Mouse (Mus musculus) urinary bladder, postnatal 4 days (tissue): ENCODE measurements at regions not wholly inside any gene's neighbourhood (a gene's known extent, or its start where the extent isn't known, plus 50 kb on each side); places are given as distances from the start of the nearest gene placed in this dataset.

Experiments used
- DNase-seq, 2 experiments: peaks; one replicate each; pipeline ENCODE4 v3.0.0; 2021 to 2022; ENCODE audit warnings: low spot score in 2 of 2

GRCm38 (mm10) chr6:112119180-112119579 lies 154.4 kb upstream of the Lmcd1 start:
- no peak for DNase-seq

GRCm38 (mm10) chr6:112133522-112133921 lies 140.0 kb upstream of the Lmcd1 start:
- DNase-seq: peak in 1 of 2 experiments; percentile 60

DNA sequence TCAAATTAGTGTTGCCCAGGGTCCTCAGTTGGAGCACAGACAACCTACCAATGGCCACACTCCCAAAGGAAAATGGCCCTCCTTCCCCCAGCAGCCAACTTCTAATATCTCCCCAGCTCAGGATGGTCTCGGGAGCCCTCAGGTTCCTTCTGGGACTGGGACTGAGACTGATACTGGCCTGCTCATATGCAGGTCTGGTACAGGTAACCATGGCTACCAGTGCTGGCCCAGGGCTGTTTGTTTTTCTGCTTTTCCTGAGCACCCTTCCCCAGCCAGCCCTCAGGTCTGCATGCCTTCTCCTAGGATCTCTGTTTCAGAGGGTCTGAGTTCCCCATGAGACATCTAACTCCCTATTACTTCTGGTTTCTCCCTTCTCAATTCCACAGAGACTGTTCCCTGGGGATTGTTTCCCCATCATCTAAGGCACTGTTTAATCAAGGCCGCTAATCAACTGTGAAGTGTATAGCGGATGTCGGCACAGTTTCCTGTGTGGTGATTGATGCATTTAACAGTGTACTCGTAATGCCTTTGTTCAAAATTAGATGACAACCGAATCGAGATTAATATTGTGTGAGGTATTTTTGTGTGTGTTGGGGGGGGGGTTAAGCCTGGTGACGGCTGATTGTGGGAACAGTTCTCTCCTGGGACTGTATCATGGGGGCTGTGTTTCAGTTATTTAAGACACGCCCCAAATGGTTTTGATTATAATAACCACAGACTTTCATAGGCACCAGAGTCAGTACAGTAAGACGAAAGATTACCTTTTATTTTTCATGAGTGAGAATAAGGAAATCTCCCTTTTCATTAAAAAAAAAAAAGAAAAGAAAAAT lies 120.8 kb upstream of the Lmcd1 start:
- DNase-seq: no peak

DNA sequence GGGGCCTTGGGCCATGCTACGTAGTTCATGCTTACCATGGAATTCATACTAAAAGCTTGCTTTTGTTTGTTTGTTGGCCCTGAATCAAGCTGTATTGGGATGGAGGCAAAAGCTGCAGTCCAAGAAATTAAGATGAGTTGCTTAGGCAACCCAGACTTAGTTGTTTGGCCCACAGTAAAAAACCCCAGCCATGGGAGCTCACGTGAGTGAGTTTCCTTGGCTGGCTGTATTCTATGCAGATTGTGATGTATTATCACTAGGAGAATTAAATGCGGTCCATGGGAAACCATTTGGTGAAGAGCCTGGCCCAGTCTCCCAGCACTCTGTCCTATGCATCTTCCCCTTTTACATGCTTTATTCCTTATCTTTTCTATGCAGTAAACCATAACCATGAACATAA lies 106.1 kb upstream of the Lmcd1 start:
- no peak for DNase-seq

GRCm38 (mm10) chr6:112176344-112176743 lies 97.2 kb upstream of the Lmcd1 start:
- DNase-seq: no peak

- DNase-seq: no peak
Measured at GRCm38 (mm10) chr6:112187636-112188035, 85.9 kb upstream of the Lmcd1 start.

- DNase-seq: peak in 1 of 2 experiments; percentile 69
Measured at GRCm38 (mm10) chr6:112191032-112191431, 82.5 kb upstream of the Lmcd1 start.

DNA sequence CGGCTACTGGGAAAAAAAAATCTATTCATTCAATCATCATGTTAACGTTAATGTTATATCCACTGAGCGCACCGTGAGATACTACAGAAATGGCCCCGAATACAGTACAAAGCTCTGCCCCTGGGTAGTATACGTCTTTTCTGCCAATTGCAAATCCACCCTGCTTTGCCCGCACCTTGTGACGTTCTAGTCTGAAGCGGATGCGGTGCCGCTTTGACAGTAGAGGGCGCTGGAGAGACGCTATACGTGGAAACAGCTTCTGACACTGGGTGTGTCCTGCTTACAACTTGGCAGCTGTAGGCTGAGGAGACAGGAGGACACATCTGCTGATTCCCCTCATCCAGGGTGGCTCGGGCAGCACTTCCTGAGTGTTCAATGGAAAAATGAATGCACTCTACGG lies 76.1 kb upstream of the Lmcd1 start:
- peak; percentile 55 to 82 for DNase-seq

DNA sequence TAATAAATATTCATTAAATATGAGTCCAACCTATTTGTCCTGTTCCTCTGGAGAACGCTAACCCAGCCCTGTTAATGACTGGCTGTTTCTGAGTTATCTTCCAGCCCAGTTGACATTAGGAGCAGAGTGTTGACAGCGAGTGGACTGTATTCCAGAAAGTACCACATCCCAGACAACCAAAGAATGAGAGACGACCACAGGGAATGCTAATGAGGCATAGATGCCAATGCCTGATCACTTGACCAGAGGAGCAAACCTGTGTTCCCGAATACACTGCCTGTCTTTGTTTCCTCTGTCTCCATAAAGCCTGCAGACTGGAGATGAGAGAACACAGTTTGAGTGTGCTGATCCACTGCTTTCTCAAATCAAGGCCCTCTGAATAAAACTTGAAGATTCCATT lies 74.3 kb upstream of the Lmcd1 start:
- DNase-seq: no peak

GRCm38 (mm10) chr6:112202120-112202519 lies 71.4 kb upstream of the Lmcd1 start:
- peak in 1 of 2 experiments; percentile 12 for DNase-seq

- DNase-seq: no peak
Measured at GRCm38 (mm10) chr6:112203321-112203720, 70.2 kb upstream of the Lmcd1 start.

DNA sequence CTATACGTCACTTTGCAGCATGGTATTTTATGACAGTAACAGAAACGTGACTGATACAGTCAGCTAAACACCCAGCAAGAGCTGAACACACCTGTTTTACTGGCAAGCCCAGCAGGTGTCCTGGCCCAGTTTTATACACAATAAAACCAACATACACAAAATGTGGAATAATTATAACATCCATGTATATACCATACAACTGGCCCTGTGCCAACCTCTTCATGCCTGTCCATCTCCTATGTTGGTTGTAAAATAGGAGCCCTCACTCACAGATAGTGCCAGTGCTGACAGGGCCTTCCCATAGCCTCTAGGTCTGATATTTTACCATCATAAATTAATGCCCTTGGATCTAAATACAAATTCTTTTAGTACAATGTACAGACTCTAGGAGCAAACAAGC lies 68.6 kb upstream of the Lmcd1 start:
- DNase-seq: peak; percentile 10 to 56

DNA sequence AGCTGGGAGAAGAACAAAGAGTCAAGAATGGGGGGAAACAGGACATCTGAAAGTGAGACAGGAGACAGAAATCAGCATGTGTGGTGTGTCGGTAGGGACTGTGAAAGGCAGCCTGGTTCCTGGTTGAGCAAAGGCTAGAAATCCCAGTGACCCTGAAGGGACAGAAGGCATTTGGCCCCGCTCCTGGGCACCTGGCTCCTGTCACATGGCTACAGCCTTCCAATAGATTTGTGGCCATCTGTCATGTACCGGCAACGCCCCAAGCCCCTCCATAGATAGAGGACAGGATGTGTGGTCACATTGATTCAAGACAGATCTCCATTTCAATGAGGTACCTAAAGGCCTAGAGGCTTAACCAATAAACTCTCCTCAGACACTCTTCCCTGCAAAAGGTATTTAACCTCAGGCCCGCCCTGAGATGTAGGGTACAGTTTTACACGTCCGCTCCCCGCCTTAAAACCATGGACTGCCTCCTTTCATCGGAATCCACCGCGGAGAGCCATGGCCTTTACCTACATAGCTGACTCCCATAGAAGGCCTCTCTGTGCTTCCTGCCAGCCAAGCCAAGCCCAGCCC lies 68.0 kb upstream of the Lmcd1 start:
- DNase-seq: peak in 1 of 2 experiments; percentile 48

DNA sequence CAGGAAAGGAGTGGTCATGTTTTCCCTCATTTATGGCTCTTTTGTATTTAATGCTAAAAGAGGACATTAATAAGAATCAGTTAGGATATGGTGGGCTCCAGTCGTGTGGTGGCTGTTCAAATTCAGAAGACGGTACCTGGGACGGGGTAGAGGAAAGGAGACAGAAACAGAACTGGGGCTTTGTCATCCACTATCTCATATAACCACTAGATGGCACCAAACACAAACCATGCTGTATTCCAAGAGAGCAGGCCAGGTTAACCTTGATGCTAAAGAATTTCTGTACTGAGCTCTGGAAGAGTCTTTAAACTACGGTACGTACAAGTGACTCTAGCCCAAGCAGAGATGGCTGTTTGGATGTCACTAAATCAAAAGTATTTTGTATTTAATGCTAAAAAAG lies 66.3 kb upstream of the Lmcd1 start:
- DNase-seq: no peak

GRCm38 (mm10) chr6:112210238-112210950 lies 63.2 kb upstream of the Lmcd1 start:
- DNase-seq: peak in 1 of 2 experiments; percentile 35

DNA sequence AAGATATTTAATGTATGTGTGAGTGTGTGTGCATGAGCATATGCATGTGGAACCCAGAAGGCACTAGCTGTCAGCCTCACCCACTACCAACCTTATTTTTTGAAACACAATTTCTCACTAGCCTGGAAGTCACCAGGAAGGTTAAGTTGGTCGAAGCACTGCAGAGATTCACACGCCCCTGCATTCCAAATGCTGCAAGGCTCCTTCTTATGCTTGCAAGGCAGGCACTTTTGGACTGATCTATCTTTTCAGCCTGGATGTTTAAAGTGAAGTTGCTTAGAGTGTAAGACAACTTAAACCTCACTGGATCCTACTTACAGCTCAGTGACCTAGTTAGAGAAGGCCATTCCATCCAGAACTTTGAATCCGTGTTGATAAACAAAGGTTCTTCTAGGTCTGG lies 56.7 kb upstream of the Lmcd1 start:
- DNase-seq: no peak

GRCm38 (mm10) chr6:112218248-112218647 lies 55.3 kb upstream of the Lmcd1 start:
- no peak for DNase-seq

DNA sequence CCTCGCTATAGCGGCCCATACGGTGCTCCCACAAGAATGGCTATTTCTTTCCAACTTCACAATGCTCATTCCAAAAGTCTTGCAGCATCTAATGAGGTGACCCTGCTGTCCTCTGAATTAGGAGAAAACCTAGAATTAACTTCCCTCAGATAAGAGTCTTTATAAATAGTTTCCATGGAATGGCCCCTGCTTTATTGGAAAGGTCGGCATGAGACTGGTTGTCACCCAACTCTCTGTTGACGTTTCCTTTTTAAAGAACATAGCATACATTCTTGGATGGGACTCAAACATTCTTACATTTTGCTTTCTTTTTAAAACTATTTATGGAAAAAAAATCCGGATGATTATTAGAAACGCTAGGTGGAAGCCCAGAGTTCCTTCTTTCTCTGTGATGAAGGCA lies 53.9 kb upstream of the Lmcd1 start:
- no peak for DNase-seq

DNA sequence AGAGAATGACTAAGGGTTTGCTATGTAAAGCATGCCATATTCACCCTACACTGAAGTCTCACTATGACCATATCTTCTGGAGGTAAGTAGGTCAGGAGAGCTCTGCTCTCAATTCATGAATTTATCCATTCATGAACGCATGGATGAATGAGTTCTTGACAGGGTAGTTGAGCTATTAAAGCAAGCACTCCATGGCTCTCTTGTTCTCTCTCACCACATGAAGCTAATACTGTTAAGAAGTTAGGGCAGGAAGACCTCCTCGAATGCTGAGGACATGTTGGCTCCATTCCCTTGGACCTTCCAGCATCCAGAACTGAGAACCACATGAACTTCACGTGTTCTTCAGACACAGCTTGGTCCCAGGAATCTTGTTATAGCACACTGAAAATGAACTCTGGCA lies 53.4 kb upstream of the Lmcd1 start:
- DNase-seq: no peak

- no peak for DNase-seq
Measured at GRCm38 (mm10) chr6:112221373-112221772, 52.2 kb upstream of the Lmcd1 start.

DNA sequence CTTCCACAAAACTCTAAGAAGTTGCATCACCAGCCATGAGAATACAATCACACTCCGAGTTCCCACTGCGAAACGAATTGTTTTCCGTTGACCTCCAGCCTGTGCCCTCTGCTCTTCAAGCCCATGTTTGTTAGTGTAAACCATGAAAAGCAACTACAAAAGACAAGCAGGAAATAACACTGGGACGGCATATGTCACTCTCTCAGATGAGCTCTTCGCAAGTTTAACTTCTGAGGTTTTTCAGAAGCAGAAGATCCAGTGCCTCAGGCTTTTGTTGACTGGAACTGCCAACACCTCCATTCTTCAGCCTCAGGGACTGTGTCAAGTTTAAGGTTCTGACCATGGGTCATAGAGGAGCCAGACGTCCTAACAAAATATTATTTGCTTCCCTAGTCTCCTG lies 50.2 kb upstream of the Lmcd1 start:
- DNase-seq: no peak
